Mouse (Mus musculus) hindbrain, embryonic 12.5 days (tissue): Measurements from ENCODE around the gene Tgfa. TPM values are rescaled to one million over a fixed set of nuclear protein-coding genes. Genes with fewer than 3 reads are reported as not detected.

Experiments
- ATAC-seq: fragments of 200-750 bp; cut with Nextera tagmentation; 2 replicates; pipeline ENCODE4 v1.8.0; 2017; ENCODE audit warnings: moderate TSS enrichment; ENCODE audit not compliant: low FRiP score
- H3K27ac ChIP-seq: fragments of 300-500 bp; sonication (generic); 2 replicates; pipeline ENCODE4 v1.5.1; 2016; ENCODE audit warnings: mild to moderate bottlenecking
- H3K27me3 ChIP-seq: fragments of 300-500 bp; sonication (generic); 2 replicates; pipeline ENCODE4 v1.6.1; 2016; ENCODE audit warnings: mild to moderate bottlenecking
- H3K36me3 ChIP-seq: fragments of 300-500 bp; sonication (generic); 2 replicates; pipeline ENCODE4 v1.6.1; 2016; ENCODE audit warnings: mild to moderate bottlenecking
- H3K4me1 ChIP-seq: fragments of 300-500 bp; sonication (generic); 2 replicates; pipeline ENCODE4 v1.6.1; 2016
- H3K4me2 ChIP-seq: fragments of 300-500 bp; sonication (generic); replicated peaks from 2 replicates; pipeline ENCODE4 v1.6.1; 2016; ENCODE audit warnings: mild to moderate bottlenecking
- H3K4me3 ChIP-seq: fragments of 300-500 bp; sonication (generic); 2 replicates; pipeline ENCODE4 v1.5.1; 2016; ENCODE audit warnings: mild to moderate bottlenecking
- H3K9ac ChIP-seq: fragments of 300-500 bp; sonication (generic); 2 replicates; pipeline ENCODE4 v1.6.1; 2016; ENCODE audit warnings: mild to moderate bottlenecking, moderate library complexity
- H3K9me3 ChIP-seq: fragments of 300-500 bp; sonication (generic); replicated peaks from 2 replicates; pipeline ENCODE4 v1.6.1; 2016; ENCODE audit warnings: mild to moderate bottlenecking
- WGBS: fragments of 180-500 bp; shearing (Covaris S2); methylation state at CpG from one replicate; pipeline ENCODE4 v1.1.7; 2016; 5-methylcytosine and 5-hydroxymethylcytosine counted together
- polyA plus RNA-seq: library from polyadenylated mRNA; unstranded; fragments of >200 nt; fragmentation: Nextera tagmentation; extraction: Ambion mirVana; gene quantifications from 2 replicates; pipeline ENCODE4 v1.2.1, GENCODE M21; 2016

The Tgfa gene
- polyA plus RNA-seq, 1 experiment from 2014 or later: 4.7 TPM

GRCm38 (mm10) chr6:86277620-86278019, 82.6 kb downstream of the Tgfa start:
- Histone ChIP-seq H3K4me2 (no peak overlapping the region), H3K27ac (no peak overlapping the region), H3K36me3 (no peaks in the 10 kb centered on the region), H3K9me3 (no peaks in the 10 kb centered on the region), H3K9ac (no peak overlapping the region), H3K27me3 (no peaks in the 10 kb centered on the region), H3K4me1 (no peaks in the 10 kb centered on the region), H3K4me3 (no peak overlapping the region)
- ATAC-seq: no peak
- 78% methylated on average over 7 of the region's 7 CpGs for WGBS

- Histone ChIP-seq H3K27me3 (no peaks in the 10 kb centered on the region), H3K9me3 (no peaks in the 10 kb centered on the region), H3K4me3 (no peak overlapping the region), H3K36me3 (no peaks in the 10 kb centered on the region), H3K4me1 (no peaks in the 10 kb centered on the region), H3K9ac (no peak overlapping the region), H3K4me2 (no peak overlapping the region), H3K27ac (no peak overlapping the region)
- ATAC-seq: no peak
- WGBS: 89% methylated on average over 11 of the region's 11 CpGs
Measured at GRCm38 (mm10) chr6:86281573-86282210, 86.7 kb downstream of the Tgfa start.

GRCm38 (mm10) chr6:86293301-86293700, 98.3 kb downstream of the Tgfa start:
- Histone ChIP-seq H3K4me3 (no peak overlapping the region), H3K36me3 (no peaks in the 10 kb centered on the region), H3K4me2 (no peak overlapping the region), H3K27me3 (no peaks in the 10 kb centered on the region), H3K9ac (no peak overlapping the region), H3K9me3 (no peaks in the 10 kb centered on the region), H3K4me1 (0 out of 2 replicates have a peak, but pooled peaks cover 2% of the 10 kb centered on the region), H3K27ac (0 out of 2 replicates have a peak overlapping the region, but pooled peaks have one; percentile 17)
- WGBS: 56% methylated on average over 8 of the region's 8 CpGs
- no peak for ATAC-seq

GRCm38 (mm10) chr6:86295451-86295850, 100.4 kb downstream of the Tgfa start:
- no peak for ATAC-seq
- WGBS: 83% methylated on average over 8 of the region's 8 CpGs
- H3K27ac ChIP-seq: no peak overlapping the region
- no peak overlapping the region for H3K9ac ChIP-seq
- no peak overlapping the region for H3K4me2 ChIP-seq
- H3K27me3 ChIP-seq: no peaks in the 10 kb centered on the region
- no peaks in the 10 kb centered on the region for H3K36me3 ChIP-seq
- no peaks in the 10 kb centered on the region for H3K9me3 ChIP-seq
- H3K4me1 ChIP-seq: 0 out of 2 replicates have a peak, but pooled peaks cover 2% of the 10 kb centered on the region
- H3K4me3 ChIP-seq: no peak overlapping the region

GRCm38 (mm10) chr6:86296126-86296525, 101.1 kb downstream of the Tgfa start:
- Histone ChIP-seq H3K4me3 (no peak overlapping the region), H3K9me3 (no peaks in the 10 kb centered on the region), H3K4me1 (0 out of 2 replicates have a peak, but pooled peaks cover 2% of the 10 kb centered on the region), H3K27me3 (no peaks in the 10 kb centered on the region), H3K4me2 (no peak overlapping the region), H3K9ac (no peak overlapping the region), H3K27ac (no peak overlapping the region), H3K36me3 (no peaks in the 10 kb centered on the region)
- ATAC-seq: no peak
- 98% methylated on average over 3 of the region's 3 CpGs for WGBS

GRCm38 (mm10) chr6:86296938-86297337, 101.9 kb downstream of the Tgfa start:
- WGBS: 84% methylated on average over 2 of the region's 2 CpGs
- Histone ChIP-seq H3K9ac (no peak overlapping the region), H3K4me3 (no peak overlapping the region), H3K4me1 (0 out of 2 replicates have a peak, but pooled peaks cover 2% of the 10 kb centered on the region), H3K9me3 (no peaks in the 10 kb centered on the region), H3K27ac (no peak overlapping the region), H3K4me2 (no peak overlapping the region), H3K36me3 (no peaks in the 10 kb centered on the region), H3K27me3 (no peaks in the 10 kb centered on the region)
- ATAC-seq: no peak

GRCm38 (mm10) chr6:86298961-86299360, 103.9 kb downstream of the Tgfa start:
- no peaks in the 10 kb centered on the region for H3K27me3 ChIP-seq
- no peaks in the 10 kb centered on the region for H3K9me3 ChIP-seq
- H3K4me2 ChIP-seq: no peak overlapping the region
- H3K36me3 ChIP-seq: no peaks in the 10 kb centered on the region
- H3K9ac ChIP-seq: no peak overlapping the region
- no peak overlapping the region for H3K4me3 ChIP-seq
- H3K27ac ChIP-seq: no peak overlapping the region
- WGBS: 93% methylated on average over 3 of the region's 3 CpGs
- ATAC-seq: no peak
- no peaks in the 10 kb centered on the region for H3K4me1 ChIP-seq

- Histone ChIP-seq H3K4me1 (no peaks in the 10 kb centered on the region), H3K27ac (no peak overlapping the region), H3K27me3 (no peaks in the 10 kb centered on the region), H3K9ac (no peak overlapping the region), H3K9me3 (no peaks in the 10 kb centered on the region), H3K36me3 (no peaks in the 10 kb centered on the region), H3K4me2 (no peak overlapping the region), H3K4me3 (no peak overlapping the region)
- ATAC-seq: no peak
- 89% methylated on average over 2 of the region's 2 CpGs for WGBS
Measured at GRCm38 (mm10) chr6:86299381-86299780, 104.4 kb downstream of the Tgfa start.

GRCm38 (mm10) chr6:86305680-86306079, 110.7 kb downstream of the Tgfa start:
- Histone ChIP-seq H3K9me3 (no peaks in the 10 kb centered on the region), H3K27me3 (no peaks in the 10 kb centered on the region), H3K4me1 (no peaks in the 10 kb centered on the region), H3K4me3 (no peak overlapping the region), H3K9ac (no peak overlapping the region), H3K27ac (no peak overlapping the region), H3K36me3 (no peaks in the 10 kb centered on the region), H3K4me2 (no peak overlapping the region)
- WGBS: 89% methylated on average over 4 of the region's 4 CpGs
- no peak for ATAC-seq

GRCm38 (mm10) chr6:86314011-86314410, 119.0 kb downstream of the Tgfa start:
- no peak overlapping the region for H3K27ac ChIP-seq
- H3K4me3 ChIP-seq: no peak overlapping the region
- WGBS: 89% methylated on average over 1 of the region's 1 CpGs
- H3K4me1 ChIP-seq: no peaks in the 10 kb centered on the region
- H3K9me3 ChIP-seq: no peaks in the 10 kb centered on the region
- H3K9ac ChIP-seq: no peak overlapping the region
- H3K36me3 ChIP-seq: no peaks in the 10 kb centered on the region
- H3K27me3 ChIP-seq: no peaks in the 10 kb centered on the region
- no peak for ATAC-seq
- H3K4me2 ChIP-seq: no peak overlapping the region

GRCm38 (mm10) chr6:86317066-86317465, 122.0 kb downstream of the Tgfa start:
- WGBS: 60% methylated on average over 1 of the region's 1 CpGs
- Histone ChIP-seq H3K4me2 (no peak overlapping the region), H3K27ac (no peak overlapping the region), H3K9me3 (no peaks in the 10 kb centered on the region), H3K27me3 (no peaks in the 10 kb centered on the region), H3K4me3 (no peak overlapping the region), H3K4me1 (no peaks in the 10 kb centered on the region), H3K36me3 (no peaks in the 10 kb centered on the region), H3K9ac (no peak overlapping the region)
- ATAC-seq: no peak

GRCm38 (mm10) chr6:86318855-86319254, 123.8 kb downstream of the Tgfa start:
- Histone ChIP-seq H3K27ac (no peak overlapping the region), H3K27me3 (no peaks in the 10 kb centered on the region), H3K9me3 (no peaks in the 10 kb centered on the region), H3K36me3 (no peaks in the 10 kb centered on the region), H3K4me3 (no peak overlapping the region), H3K4me2 (no peak overlapping the region), H3K4me1 (no peaks in the 10 kb centered on the region), H3K9ac (no peak overlapping the region)
- 84% methylated on average over 4 of the region's 4 CpGs for WGBS
- no peak for ATAC-seq

- H3K4me3 ChIP-seq: no peak overlapping the region
- H3K9ac ChIP-seq: no peak overlapping the region
- no peaks in the 10 kb centered on the region for H3K4me1 ChIP-seq
- ATAC-seq: no peak
- H3K36me3 ChIP-seq: no peaks in the 10 kb centered on the region
- WGBS: 86% methylated on average over 5 of the region's 5 CpGs
- H3K4me2 ChIP-seq: no peak overlapping the region
- no peaks in the 10 kb centered on the region for H3K9me3 ChIP-seq
- H3K27me3 ChIP-seq: no peaks in the 10 kb centered on the region
- H3K27ac ChIP-seq: no peak overlapping the region
Measured at GRCm38 (mm10) chr6:86322031-86322563, 127.1 kb downstream of the Tgfa start.
